Mouse (Mus musculus): Measurements from ENCODE around the gene Igsf11. TPM values are rescaled to one million over a fixed set of nuclear protein-coding genes. Genes with fewer than 3 reads are reported as not detected.
"Not testable (repeated sequence)": the region's sequence is repeated elsewhere in the genome, so short reads cannot be mapped to it uniquely, and the experiment has no call there.

The Igsf11 gene
- polyA plus RNA-seq, 1 experiment, result not detected

GRCm38 (mm10) chr16:38960550-38960949, 68.1 kb downstream of the Igsf11 start:
- no peak overlapping the region for H3K4me3 ChIP-seq (ENCODE audit: insufficient read depth, low read depth, low read length)
- peak overlapping the region; percentile 68 for H3K27ac ChIP-seq (ENCODE audit: insufficient read depth, low read depth, low read length)
- WGBS, result 49% methylated on average over 8 of the region's 8 CpGs
- no peak for TF ChIP-seq POLR2A (IDR thresholded peaks at IDR 0.05; ENCODE audit: insufficient read depth, low read depth, low read length)
- no peak for TF ChIP-seq CTCF (IDR thresholded peaks at IDR 0.05; ENCODE audit: insufficient read depth, low read depth, low read length)
- peaks cover 31% of the 10 kb centered on the region for H3K4me1 ChIP-seq (ENCODE audit: control insufficient read depth, insufficient read depth, low read length)

- Histone ChIP-seq H3K27ac (ENCODE audit: insufficient read depth, low read depth, low read length) (peak overlapping the region; percentile 46), H3K4me3 (ENCODE audit: insufficient read depth, low read depth, low read length) (no peak overlapping the region), H3K4me1 (ENCODE audit: control insufficient read depth, insufficient read depth, low read length) (peaks cover 36% of the 10 kb centered on the region)
- 75% methylated on average over 2 of the region's 2 CpGs for whole genome bisulfite sequencing
- TF ChIP-seq POLR2A (IDR thresholded peaks at IDR 0.05; ENCODE audit: insufficient read depth, low read depth, low read length) (no peak), CTCF (IDR thresholded peaks at IDR 0.05; ENCODE audit: insufficient read depth, low read depth, low read length) (no peak)
These were observed 69.4 kb downstream of the Igsf11 start for GRCm38 (mm10) chr16:38961865-38962264.

- peak overlapping the region; percentile 62 for H3K27ac ChIP-seq (ENCODE audit: insufficient read depth, low read depth, low read length)
- TF ChIP-seq POLR2A (IDR thresholded peaks at IDR 0.05; ENCODE audit: insufficient read depth, low read depth, low read length) (no peak), CTCF (IDR thresholded peaks at IDR 0.05; ENCODE audit: insufficient read depth, low read depth, low read length) (no peak)
These were observed 70.2 kb downstream of the Igsf11 start for GRCm38 (mm10) chr16:38962695-38963094.

GRCm38 (mm10) chr16:38967026-38967425, 74.6 kb downstream of the Igsf11 start:
- Histone ChIP-seq H3K4me1 (ENCODE audit: control insufficient read depth, insufficient read depth, low read length) (peaks cover 16% of the 10 kb centered on the region), H3K27ac (ENCODE audit: insufficient read depth, low read depth, low read length) (no peak overlapping the region), H3K4me3 (ENCODE audit: insufficient read depth, low read depth, low read length) (no peak overlapping the region)
- 75% methylated on average over 10 of the region's 10 CpGs for WGBS
- TF ChIP-seq POLR2A (IDR thresholded peaks at IDR 0.05; ENCODE audit: insufficient read depth, low read depth, low read length) (no peak), CTCF (IDR thresholded peaks at IDR 0.05; ENCODE audit: insufficient read depth, low read depth, low read length) (no peak)

More at GRCm38 (mm10) chr16:38962695-38963094, 70.2 kb downstream of the Igsf11 start:
- Histone ChIP-seq H3K4me3 (ENCODE audit: insufficient read depth, low read depth, low read length) (no peak overlapping the region), H3K4me1 (ENCODE audit: control insufficient read depth, insufficient read depth, low read length) (peaks cover 35% of the 10 kb centered on the region)
- 16% methylated on average over 9 of the region's 9 CpGs for WGBS

- no peak for TF ChIP-seq POLR2A (IDR thresholded peaks at IDR 0.05; ENCODE audit: insufficient read depth, low read depth, low read length)
- no peak for TF ChIP-seq CTCF (IDR thresholded peaks at IDR 0.05; ENCODE audit: insufficient read depth, low read depth, low read length)
- no peak overlapping the region for H3K27ac ChIP-seq (ENCODE audit: insufficient read depth, low read depth, low read length)
- H3K4me1 ChIP-seq (ENCODE audit: control insufficient read depth, insufficient read depth, low read length), result peaks cover 18% of the 10 kb centered on the region
- H3K4me3 ChIP-seq (ENCODE audit: insufficient read depth, low read depth, low read length), result no peak overlapping the region
- WGBS, result 80% methylated on average over 13 of the region's 13 CpGs
These were observed 83.7 kb downstream of the Igsf11 start for GRCm38 (mm10) chr16:38976151-38976550.

- Histone ChIP-seq H3K4me3 (ENCODE audit: insufficient read depth, low read depth, low read length) (no peak overlapping the region), H3K4me1 (ENCODE audit: control insufficient read depth, insufficient read depth, low read length) (peaks cover 18% of the 10 kb centered on the region), H3K27ac (ENCODE audit: insufficient read depth, low read depth, low read length) (no peak overlapping the region)
- 83% methylated on average over 2 of the region's 2 CpGs for WGBS
- TF ChIP-seq CTCF (IDR thresholded peaks at IDR 0.05; ENCODE audit: insufficient read depth, low read depth, low read length), result no peak
- no peak for TF ChIP-seq POLR2A (IDR thresholded peaks at IDR 0.05; ENCODE audit: insufficient read depth, low read depth, low read length)
These were observed 86.1 kb downstream of the Igsf11 start for GRCm38 (mm10) chr16:38978546-38978945.

GRCm38 (mm10) chr16:38980546-38980945, 88.1 kb downstream of the Igsf11 start:
- TF ChIP-seq POLR2A (IDR thresholded peaks at IDR 0.05; ENCODE audit: insufficient read depth, low read depth, low read length) (no peak), CTCF (IDR thresholded peaks at IDR 0.05; ENCODE audit: insufficient read depth, low read depth, low read length) (no peak)
- no peak overlapping the region for H3K27ac ChIP-seq (ENCODE audit: insufficient read depth, low read depth, low read length)
- H3K4me3 ChIP-seq (ENCODE audit: insufficient read depth, low read depth, low read length), result no peak overlapping the region
- 65% methylated on average over 5 of the region's 5 CpGs for WGBS
- peaks cover 18% of the 10 kb centered on the region for H3K4me1 ChIP-seq (ENCODE audit: control insufficient read depth, insufficient read depth, low read length)

- TF ChIP-seq POLR2A (IDR thresholded peaks at IDR 0.05; ENCODE audit: insufficient read depth, low read depth, low read length), result no peak
- 20% methylated on average over 4 of the region's 5 CpGs for WGBS
- no peak overlapping the region for H3K4me3 ChIP-seq (ENCODE audit: insufficient read depth, low read depth, low read length)
- H3K27ac ChIP-seq (ENCODE audit: insufficient read depth, low read depth, low read length), result no peak overlapping the region
- peaks cover 13% of the 10 kb centered on the region for H3K4me1 ChIP-seq (ENCODE audit: control insufficient read depth, insufficient read depth, low read length)
These were observed 89.6 kb downstream of the Igsf11 start for GRCm38 (mm10) chr16:38982051-38982450.

GRCm38 (mm10) chr16:38982508-38983236, 90.2 kb downstream of the Igsf11 start:
- Histone ChIP-seq H3K27ac (ENCODE audit: insufficient read depth, low read depth, low read length) (no peak overlapping the region), H3K4me3 (ENCODE audit: insufficient read depth, low read depth, low read length) (no peak overlapping the region), H3K4me1 (ENCODE audit: control insufficient read depth, insufficient read depth, low read length) (peaks cover 13% of the 10 kb centered on the region)
- WGBS, result 44% methylated on average over 12 of the region's 12 CpGs
- TF ChIP-seq POLR2A (IDR thresholded peaks at IDR 0.05; ENCODE audit: insufficient read depth, low read depth, low read length), result no peak
- TF ChIP-seq CTCF (IDR thresholded peaks at IDR 0.05; ENCODE audit: insufficient read depth, low read depth, low read length), result no peak

- H3K27ac ChIP-seq (ENCODE audit: insufficient read depth, low read depth, low read length); H3K4me3 ChIP-seq (ENCODE audit: insufficient read depth, low read depth, low read length): not testable (repeated sequence)
- H3K4me1 ChIP-seq (ENCODE audit: control insufficient read depth, insufficient read depth, low read length), result peaks cover 13% of the 10 kb centered on the region
- WGBS, result 73% methylated on average over 3 of the region's 3 CpGs
These were observed 91.4 kb downstream of the Igsf11 start for GRCm38 (mm10) chr16:38983850-38984249.

Data from olfactory bulb, adult 2 months (tissue).